Mouse (Mus musculus) lung, postnatal 36 days (tissue): Measurements from ENCODE around the gene 2810004N23Rik.
"Not testable (repeated sequence)": the region's sequence is repeated elsewhere in the genome, so short reads cannot be mapped to it uniquely, and the experiment has no call there.

Experiments used
- DNase-seq: peaks from one replicate; pipeline ENCODE4 v3.0.0; 2022; ENCODE audit warnings: mixed read lengths

2810004N23Rik gene

DNA sequence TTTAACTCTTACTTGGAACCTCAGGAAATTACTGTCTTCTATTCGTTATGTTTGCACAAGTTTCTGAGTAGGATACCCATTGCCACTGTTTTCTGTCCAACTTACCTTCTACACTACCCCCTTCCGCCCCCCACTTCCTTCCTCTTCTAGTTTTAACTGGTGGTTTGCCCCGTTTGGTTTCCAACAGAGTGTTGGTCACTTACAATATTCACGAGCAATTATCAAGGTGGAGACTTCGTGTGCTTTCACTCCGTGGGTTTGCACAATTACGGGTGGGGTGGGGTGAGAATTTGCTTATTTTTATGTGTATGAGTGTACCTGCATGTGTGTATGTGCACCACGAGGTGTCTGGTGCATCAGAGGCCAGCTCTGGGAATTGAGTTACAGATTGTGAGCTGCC lies 809 bp upstream of the 2810004N23Rik start:
- no peak for DNase-seq

DNA sequence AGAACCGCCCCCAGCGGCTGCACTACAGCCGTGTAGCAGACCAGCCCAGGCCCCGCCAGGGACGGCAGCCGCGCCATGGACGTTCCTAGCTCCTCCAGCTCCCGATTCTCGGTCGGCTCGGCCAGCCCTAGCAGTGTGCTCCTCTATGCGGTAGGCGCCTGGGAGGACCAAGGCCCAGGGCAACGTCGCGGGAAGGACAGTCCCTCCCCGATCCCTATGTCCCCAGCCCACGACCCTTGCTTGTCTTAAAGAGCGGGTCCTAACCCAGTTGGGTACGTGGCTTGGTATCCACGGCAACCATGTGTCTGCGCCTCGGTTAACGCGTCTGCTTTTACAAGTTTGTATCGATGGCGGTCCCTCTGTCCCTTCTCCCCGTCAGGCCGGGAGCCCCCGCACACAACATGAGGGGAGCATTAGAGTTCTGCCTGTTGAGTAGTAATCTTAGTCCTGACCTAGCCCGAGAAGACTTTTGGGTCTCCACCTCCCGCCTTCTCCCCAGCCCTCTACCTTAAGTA lies 300 bp upstream of the 2810004N23Rik start:
- no peak for DNase-seq

DNA sequence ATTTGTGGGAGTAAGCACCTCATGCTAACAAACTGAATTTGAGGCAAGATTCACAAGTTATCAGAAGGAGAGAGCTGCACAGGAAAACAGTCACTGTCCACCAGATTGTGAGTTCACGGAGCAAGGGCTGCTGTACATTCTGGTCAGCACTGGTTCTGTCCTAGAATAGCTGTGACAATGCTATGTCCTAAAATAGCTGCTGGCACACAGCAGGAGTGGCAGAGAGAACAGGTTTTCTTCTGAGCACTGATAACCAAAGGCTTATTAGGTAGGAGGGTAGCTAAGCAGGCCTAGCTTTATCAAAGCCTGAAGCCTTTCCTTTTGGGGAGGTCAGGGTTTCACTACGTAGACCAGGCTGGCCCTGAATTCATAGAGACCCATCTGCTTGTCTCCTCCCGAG lies 2.7 kb downstream of the 2810004N23Rik start:
- no peak for DNase-seq

- DNase-seq = peak; percentile 64
These were observed 3.5 kb downstream of the 2810004N23Rik start for GRCm38 (mm10) chr8:124859466-124859865.

DNA sequence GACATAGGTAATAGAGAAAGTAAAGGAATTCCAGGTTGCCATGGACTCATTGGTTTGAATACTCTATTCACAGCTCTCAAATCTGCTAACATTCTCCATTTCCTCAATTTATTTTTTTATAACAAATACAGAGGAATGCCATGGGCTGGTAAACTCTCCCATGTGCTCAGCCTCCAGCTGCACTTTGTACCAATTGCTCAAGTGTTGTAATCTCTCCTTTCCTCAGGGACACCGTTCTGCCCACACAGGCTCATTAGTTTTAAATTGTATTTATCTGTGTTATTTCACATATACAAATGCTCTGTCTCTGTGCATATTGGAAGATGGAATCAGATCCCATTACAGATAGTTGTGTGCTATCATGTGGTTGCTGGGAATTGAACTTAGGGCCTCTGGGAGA lies 9.4 kb downstream of the 2810004N23Rik start:
- DNase-seq = no peak

- no peak for DNase-seq
These were observed 17.3 kb downstream of the 2810004N23Rik start for GRCm38 (mm10) chr8:124845573-124845972.

GRCm38 (mm10) chr8:124845131-124845530 lies 17.8 kb downstream of the 2810004N23Rik start:
- DNase-seq = peak; percentile 71

DNA sequence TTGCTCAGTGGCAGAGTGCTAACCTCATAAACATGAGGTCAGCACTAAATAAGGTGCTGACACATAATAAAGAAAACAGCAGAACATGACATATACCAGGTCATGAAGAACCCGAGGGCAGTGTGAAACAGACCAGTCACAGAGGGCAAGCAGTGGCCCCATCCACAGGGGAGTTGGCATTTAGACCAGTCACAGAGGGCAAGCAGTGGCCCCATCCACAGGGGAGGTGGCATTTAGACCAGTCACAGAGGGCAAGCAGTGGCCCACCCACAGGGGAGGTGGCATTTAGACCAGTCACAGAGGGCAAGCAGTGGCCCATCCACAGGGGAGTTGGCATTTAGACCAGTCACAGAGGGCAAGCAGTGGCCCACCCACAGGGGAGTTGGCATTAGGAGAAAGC lies 20.0 kb downstream of the 2810004N23Rik start:
- DNase-seq = not testable (repeated sequence)

DNA sequence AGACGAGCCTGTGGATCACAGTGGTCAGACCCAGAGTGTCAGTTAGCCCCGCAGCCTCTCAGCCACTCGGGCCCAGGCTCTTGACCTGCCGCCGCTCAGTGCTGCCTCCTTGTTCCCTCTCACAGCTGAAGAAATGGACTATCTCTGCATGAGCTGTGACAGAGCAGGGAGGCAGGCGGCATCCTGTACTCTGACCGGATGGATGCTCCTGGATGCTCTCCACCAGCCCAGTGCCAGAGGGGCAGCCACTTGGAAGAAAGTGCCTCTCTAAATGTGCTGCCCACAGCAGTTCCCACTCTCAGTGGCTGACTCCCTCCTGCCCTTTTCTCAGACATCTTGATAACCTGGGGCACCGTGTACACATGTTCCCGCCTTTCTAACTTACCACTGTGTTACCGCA lies 21.1 kb downstream of the 2810004N23Rik start:
- no peak for DNase-seq

- no peak for DNase-seq
These were observed 22.0 kb downstream of the 2810004N23Rik start for GRCm38 (mm10) chr8:124840900-124841299.

DNA sequence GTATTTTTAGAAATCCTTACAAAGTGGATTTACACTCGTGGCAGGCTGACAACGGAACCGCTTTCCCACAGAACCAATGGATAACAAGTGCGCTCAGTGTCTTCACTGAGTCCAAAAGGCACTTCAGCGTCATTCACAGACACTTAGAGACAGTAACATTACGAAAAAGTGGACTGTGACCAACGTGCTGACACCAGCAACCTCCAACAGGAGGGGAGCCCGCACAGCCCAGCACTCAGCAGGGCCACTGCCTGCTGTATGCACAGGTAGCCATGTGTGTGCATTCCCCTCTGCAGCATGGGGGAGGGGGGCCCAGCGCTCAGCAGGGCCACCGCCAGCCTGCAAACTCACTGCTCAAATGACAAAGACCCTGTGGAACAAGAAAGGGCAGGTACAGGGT lies 23.5 kb downstream of the 2810004N23Rik start:
- DNase-seq = no peak

DNA sequence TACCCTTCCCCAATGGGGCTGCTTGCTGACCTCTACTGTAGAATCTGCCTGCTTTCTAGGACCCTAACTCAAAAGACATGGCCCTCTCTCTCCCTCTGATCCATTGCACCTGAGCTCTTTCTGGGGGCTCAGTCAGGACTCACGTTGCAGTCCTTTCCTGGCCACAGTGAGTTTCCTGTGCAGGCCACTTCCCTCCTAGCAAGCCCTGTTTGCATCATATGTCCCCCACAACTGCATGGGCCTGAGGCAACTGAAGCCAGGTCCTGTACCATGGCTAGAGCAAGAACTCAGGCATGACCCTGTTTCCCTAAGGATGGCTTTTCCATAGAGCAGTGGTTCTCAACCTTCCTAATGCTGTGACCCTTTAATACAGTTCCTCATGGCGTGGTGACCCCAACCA lies 25.0 kb downstream of the 2810004N23Rik start:
- DNase-seq = no peak

GRCm38 (mm10) chr8:124836907-124837306 lies 26.0 kb downstream of the 2810004N23Rik start:
- DNase-seq = no peak

GRCm38 (mm10) chr8:124836273-124836672 lies 26.6 kb downstream of the 2810004N23Rik start:
- DNase-seq = no peak

DNA sequence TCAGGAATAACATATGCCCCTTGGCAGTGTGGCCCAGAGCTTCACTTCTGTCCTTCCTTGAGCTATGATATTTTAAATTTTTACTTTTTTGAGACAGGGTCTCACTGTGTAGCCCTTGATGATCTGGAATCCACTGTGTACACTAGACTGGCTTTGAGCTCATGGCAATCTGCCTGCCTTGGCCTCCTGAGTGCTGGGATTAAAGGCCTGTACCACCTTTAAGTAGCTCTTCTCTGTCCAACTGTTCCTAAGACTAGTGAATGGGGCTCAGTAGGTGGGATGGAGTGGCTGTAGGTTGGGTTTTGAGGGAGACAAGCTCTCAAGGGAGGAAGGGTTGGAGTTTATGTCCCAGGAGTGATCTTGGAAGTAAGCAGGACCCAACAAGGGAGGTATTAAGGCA lies 27.1 kb downstream of the 2810004N23Rik start:
- DNase-seq = no peak

- peak; percentile 51 for DNase-seq
These were observed 29.3 kb downstream of the 2810004N23Rik start for GRCm38 (mm10) chr8:124833430-124834205.

DNA sequence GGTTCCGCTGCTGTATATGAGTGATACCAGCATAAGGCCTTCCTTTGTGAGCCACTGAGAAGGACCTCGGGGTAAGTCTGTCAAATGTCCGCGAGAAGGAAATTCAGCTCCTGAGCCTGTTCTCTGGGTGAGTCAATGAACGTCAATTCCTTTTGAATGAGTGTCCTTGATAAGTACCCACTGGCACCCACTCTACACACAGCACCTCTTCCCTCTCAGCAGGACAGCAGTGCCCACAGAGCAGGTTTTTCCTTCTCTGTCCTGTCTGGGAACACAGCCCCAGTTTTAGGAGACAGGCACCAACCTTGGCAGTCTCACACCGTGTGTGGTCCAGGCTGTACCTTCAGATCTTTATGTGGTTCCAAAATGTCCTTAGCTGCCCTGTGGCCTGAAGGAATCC lies 31.0 kb downstream of the 2810004N23Rik start:
- DNase-seq = no peak

- DNase-seq = no peak
These were observed 31.4 kb downstream of the 2810004N23Rik start for GRCm38 (mm10) chr8:124831531-124831930.

DNA sequence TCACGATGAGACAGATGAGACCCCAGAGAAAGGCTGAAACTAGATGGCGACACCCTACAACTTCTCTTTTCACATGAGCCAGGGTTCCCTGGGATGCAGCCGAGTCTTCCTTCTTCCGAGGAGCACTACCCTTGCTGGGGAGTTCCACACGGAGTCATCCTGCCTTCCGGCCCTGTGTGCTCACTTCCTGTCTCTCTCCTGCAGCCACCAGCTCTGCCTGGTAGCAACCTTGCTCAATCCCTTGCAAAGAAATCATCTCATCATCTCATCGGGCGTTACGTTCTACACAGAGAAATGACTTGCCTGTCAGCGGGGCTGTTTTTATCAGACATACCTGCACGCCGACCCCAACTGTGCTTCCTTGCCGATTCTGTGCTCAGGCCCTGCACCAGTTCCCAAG lies 32.9 kb downstream of the 2810004N23Rik start:
- DNase-seq = no peak

- DNase-seq = no peak
These were observed 34.2 kb downstream of the 2810004N23Rik start for GRCm38 (mm10) chr8:124828561-124829240.

DNA sequence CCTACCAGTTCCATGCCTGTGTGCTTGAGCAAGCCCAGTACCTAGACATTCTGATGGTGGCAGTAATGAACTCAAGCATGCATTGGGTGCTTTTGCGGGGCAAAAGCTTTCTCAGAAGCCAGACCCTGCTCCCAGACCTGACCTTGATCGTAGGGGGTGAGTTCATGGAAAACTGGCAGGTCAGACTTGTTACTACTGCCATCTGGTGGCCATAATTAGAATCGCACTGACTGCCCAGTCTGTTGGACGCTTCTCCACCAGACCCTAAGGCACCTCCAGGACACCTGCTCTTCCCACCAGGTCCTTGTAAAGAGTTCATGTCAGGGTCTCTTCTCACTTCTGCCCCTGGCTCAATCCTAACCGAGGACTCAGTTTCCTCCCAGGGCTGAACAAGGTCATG lies 35.5 kb downstream of the 2810004N23Rik start:
- peak; percentile 80 for DNase-seq

DNA sequence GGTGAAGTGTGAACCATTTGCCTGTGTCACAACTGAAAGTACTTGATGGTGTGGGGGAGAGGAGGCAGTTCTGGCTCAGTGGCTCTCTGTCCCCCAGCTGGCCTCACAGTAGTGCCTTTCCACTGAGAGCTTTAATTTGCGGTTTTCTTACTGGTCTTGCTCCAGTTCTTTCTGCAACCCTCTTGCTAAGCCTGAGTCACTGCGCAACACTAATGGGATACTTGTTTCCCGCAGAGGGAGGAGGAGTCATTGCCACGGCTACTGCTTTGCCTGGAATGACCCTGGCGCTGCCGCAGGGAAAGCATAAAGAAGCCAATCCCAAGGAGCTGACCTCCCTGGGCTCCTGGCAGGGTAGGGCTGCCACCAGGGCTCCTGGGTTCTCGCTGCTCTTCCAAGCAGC lies 36.3 kb downstream of the 2810004N23Rik start:
- peak; percentile 68 for DNase-seq

- DNase-seq = no peak
These were observed 39.4 kb downstream of the 2810004N23Rik start for GRCm38 (mm10) chr8:124823497-124823896.

GRCm38 (mm10) chr8:124820125-124820524 lies 42.8 kb downstream of the 2810004N23Rik start:
- no peak for DNase-seq
